Mouse (Mus musculus) cerebellum, postnatal 25 days (tissue): ENCODE measurements around the gene Atxn7l1.

Experiments
- DNase-seq, 2 experiments: peaks; one replicate each; pipeline ENCODE4 v3.0.0; 2021; ENCODE audit warnings: mixed read lengths in 2 of 2

Atxn7l1 gene

DNA sequence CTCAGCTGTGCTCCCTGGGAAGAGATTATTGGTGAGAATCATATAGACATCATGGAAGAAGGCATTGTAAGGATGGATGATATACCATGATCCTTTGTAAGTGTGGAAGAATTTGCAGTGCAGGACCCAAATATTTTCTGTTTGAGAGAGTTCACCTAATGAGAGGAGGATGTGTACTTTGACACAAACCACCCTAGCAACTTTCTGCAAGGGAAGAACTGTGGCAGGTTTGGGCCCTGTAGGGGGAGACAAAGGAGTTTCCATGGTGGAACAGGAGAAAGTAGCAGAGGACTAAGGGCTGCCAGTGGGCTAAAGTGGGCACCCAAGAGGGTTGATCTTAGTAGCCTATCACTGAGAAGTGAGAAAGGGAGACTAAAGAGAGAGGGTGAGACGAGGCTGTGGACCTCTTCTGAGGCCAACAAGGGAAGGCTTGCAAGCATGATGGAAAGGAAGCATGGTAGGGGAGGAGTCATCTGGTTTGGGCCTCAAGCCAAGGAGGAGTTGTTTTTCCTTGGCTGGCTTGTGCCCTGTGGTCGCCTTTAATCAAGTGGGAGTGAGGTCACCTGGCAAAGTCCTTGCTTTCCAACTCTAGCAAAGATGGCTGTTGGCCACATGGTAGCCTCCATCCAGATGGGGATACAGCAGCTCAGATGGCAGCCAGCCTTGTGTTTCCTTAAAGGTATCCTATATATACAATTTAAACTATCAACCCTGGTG, 243.5 kb downstream of the Atxn7l1 start:
- no peak for DNase-seq

DNA sequence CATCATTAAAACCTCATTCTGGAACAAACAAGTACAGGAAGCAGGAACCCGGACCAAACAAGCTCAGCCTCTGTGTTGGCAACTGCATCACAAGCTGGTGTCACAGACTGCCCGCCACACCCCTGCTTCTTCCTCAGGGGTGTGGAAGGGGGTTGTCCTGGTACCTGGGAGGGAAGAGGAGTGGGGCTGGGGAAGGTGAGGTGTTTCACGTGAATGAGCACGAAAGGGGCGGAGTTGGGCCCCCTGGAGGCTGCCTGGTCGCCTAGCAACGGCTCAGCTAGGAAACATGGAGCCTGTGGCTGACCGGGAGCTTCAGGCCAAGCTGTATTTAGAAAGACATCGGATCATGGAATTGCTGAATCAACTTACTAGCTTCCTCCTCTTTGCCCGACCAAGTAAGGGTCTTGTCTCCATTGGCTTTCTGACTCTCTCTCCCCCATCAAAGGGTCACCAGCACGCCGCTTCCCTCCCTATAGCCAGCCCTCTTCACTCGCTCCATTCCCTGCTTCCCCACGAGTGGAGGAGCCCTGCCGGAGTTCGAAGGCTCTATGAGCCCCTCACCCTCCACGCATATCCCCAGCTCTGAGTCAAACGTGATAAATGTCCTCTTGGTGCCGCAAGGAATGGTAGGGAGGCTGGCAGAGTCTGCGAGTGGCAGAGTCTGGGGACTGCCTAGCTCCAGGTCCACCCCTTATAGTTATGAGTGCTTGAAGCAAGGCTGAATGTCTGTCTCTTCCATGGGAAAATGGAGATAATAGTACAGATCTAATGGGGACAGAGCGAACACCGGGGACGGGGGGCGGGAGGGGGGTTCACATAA, 247.5 kb downstream of the Atxn7l1 start, which contains the start of gene Efcab10:
Efcab10 (plus strand) TSS at position 51 of the 820 bp plus-strand sequence.
- DNase-seq, result peak; percentile 21 to 50

DNA sequence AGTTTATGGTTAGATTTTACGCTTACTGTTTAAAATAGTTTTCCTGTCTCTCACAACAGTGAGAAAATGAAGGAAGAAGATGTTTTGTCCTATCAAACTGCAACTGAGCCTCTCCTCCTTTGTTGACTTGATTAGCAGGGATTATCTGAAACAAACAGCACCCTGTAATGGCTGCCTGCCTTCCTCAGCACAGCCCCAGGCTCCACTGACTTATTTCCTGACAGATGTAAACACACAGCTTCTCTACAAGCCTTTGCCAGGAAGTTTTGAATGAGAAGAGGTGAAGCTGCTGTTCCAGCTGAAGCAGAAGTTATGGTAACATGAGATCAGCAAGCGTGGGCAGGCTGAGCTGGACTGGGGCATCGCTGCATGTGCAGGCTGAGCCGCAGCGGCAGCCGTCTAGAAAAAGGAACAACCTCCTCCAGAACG, 255.8 kb downstream of the Atxn7l1 start:
- no peak for DNase-seq

DNA sequence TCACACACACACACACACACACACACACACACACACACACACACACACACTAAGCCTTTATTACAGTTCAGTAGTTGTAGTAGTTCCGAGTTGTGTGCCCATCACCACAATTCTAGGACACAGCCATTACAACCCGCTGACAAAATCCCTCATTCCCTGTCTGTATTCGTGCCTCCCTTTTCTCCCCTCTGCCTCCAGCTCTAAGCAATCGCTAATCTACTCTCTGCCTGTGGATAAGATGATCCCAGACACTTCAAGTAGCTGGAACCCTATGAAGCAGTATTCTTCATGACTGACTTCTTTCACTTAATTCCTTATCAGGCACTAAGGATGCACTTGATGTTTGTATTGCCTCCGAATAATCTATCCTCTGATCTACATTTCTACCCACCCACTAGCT, 257.5 kb downstream of the Atxn7l1 start:
- DNase-seq, result no peak

DNA sequence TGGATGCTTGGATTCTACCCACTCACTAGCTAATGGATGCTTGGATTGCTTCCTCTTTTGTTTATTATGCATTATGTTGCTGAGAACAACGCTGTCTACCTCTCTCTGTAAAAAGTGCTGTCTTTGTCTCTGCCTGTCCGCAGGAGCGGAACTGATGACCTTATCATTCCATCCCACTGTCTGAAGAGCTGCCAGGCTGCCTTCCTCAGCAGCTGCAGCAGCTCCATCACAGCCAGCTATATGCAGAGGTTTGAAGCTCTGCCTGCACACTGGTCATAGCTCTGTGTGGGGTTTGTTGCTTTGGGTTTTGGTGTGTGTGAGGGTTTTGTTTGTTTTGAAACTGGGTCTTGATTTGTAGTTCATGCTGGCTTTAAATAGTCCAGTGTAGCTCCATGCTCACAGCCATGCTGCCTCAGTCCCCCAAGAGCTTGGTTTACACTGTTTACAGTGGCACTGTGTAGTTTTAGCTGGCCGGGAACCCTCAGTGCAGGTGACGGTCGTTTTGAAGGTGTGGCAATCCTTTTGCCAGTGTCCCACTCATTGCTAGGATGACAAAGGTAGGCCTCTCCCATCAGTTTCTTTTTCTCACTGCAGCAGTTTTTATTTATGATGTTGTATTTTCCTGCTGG, 258.0 kb downstream of the Atxn7l1 start:
- DNase-seq, result no peak

DNA sequence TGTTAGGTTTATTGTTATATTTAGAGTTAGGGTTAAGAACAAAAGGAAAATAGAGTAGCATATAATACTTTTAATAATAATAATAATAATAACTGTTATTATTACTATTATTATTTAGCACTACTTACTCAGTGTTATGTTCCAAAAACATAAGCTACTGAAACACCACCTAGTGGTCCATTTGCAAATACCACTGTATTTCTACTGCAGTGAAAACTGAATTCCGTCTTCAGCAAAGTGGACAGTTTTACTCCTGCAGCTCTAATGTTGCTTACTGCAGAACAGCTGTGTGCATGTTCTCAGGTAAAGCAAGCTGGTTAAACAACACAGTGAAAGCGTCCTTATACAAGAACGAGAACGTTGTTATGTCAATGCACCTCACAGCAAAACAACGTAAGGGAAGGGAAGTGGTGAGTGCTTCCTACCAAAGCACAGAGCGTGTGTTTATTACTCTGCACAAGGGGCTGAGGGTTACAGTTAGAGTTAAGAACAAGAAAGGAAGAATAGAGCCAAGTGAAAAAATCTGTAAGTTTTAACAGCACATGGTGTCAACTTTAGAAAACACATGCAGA, 264.2 kb downstream of the Atxn7l1 start:
- no peak for DNase-seq
